Mouse (Mus musculus): ENCODE results near the gene Wasf1. TPM values are rescaled to one million over a fixed set of nuclear protein-coding genes. Genes with fewer than 3 reads are reported as not detected.

Wasf1 gene
- polyA plus RNA-seq, 1 experiment from 2014 or later = 13.0 TPM

GRCm38 (mm10) chr10:40871301-40871700 is 12.0 kb upstream of the Wasf1 start:
- H3K9me3 ChIP-seq = no peaks in the 10 kb centered on the region
- 0 out of 2 replicates have a peak, but pooled peaks cover 4% of the 10 kb centered on the region for H3K36me3 ChIP-seq
- H3K4me2 ChIP-seq = no peak overlapping the region
- H3K9ac ChIP-seq = no peak overlapping the region
- no peak for ATAC-seq (ENCODE audit: insufficient read depth, low FRiP score, low read depth)
- 77% methylated on average over 2 of the region's 2 CpGs for WGBS
- H3K27ac ChIP-seq = no peak overlapping the region
- no peak overlapping the region for H3K4me3 ChIP-seq (replicated peaks)
- no peaks in the 10 kb centered on the region for H3K27me3 ChIP-seq (replicated peaks)
- no peaks in the 10 kb centered on the region for H3K4me1 ChIP-seq

GRCm38 (mm10) chr10:40872052-40872451 is 11.2 kb upstream of the Wasf1 start:
- no peaks in the 10 kb centered on the region for H3K9me3 ChIP-seq
- H3K9ac ChIP-seq = no peak overlapping the region
- no peak overlapping the region for H3K27ac ChIP-seq
- H3K4me1 ChIP-seq = no peaks in the 10 kb centered on the region
- WGBS = 82% methylated on average over 2 of the region's 2 CpGs
- ATAC-seq (ENCODE audit: insufficient read depth, low FRiP score, low read depth) = no peak
- H3K27me3 ChIP-seq (replicated peaks) = no peaks in the 10 kb centered on the region
- H3K4me2 ChIP-seq = no peak overlapping the region
- 0 out of 2 replicates have a peak, but pooled peaks cover 4% of the 10 kb centered on the region for H3K36me3 ChIP-seq
- H3K4me3 ChIP-seq (replicated peaks) = no peak overlapping the region

- WGBS = 78% methylated on average over 3 of the region's 3 CpGs
- no peaks in the 10 kb centered on the region for H3K36me3 ChIP-seq
- H3K4me1 ChIP-seq = 0 out of 2 replicates have a peak, but pooled peaks cover 5% of the 10 kb centered on the region
- no peak overlapping the region for H3K4me3 ChIP-seq (replicated peaks)
- H3K9ac ChIP-seq = no peak overlapping the region
- no peaks in the 10 kb centered on the region for H3K27me3 ChIP-seq (replicated peaks)
- no peak overlapping the region for H3K4me2 ChIP-seq
- ATAC-seq (ENCODE audit: insufficient read depth, low FRiP score, low read depth) = no peak
- no peaks in the 10 kb centered on the region for H3K9me3 ChIP-seq
- H3K27ac ChIP-seq = no peak overlapping the region
Measured at GRCm38 (mm10) chr10:40878246-40878645, 5.0 kb upstream of the Wasf1 start.

DNA sequence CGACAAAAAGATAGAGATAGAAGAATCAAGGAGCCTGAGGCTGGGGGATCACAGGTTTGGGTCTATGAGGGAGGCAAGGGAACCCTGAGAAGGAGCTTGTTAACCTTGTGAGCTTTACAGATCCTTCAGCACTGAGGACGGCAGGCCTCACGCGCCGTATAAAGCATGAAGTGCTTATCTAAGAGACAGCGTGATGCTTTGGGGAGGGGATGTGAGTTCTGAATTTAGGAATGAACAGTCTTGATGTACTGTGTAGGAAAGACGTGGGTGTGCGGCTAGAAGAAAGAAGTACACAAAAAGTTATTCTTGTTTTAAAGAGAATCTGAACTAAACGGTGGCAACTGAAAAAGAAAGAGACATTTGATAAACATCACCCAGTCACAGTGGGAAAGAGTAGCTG is 3.3 kb upstream of the Wasf1 start:
- Histone ChIP-seq H3K4me1 (0 out of 2 replicates have a peak, but pooled peaks cover 5% of the 10 kb centered on the region), H3K27ac (no peak overlapping the region), H3K9ac (no peak overlapping the region), H3K4me2 (no peak overlapping the region), H3K4me3 (replicated peaks) (no peak overlapping the region), H3K36me3 (no peaks in the 10 kb centered on the region), H3K27me3 (replicated peaks) (no peaks in the 10 kb centered on the region), H3K9me3 (no peaks in the 10 kb centered on the region)
- ATAC-seq (ENCODE audit: insufficient read depth, low FRiP score, low read depth) = no peak
- 88% methylated on average over 9 of the region's 9 CpGs for WGBS

- H3K4me2 ChIP-seq = 0 out of 2 replicates have a peak overlapping the region, but pooled peaks have one; percentile 91
- no peaks in the 10 kb centered on the region for H3K36me3 ChIP-seq
- H3K9me3 ChIP-seq = no peaks in the 10 kb centered on the region
- no peak overlapping the region for H3K9ac ChIP-seq
- H3K4me3 ChIP-seq (replicated peaks) = no peak overlapping the region
- 67% methylated on average over 3 of the region's 3 CpGs for WGBS
- ATAC-seq (ENCODE audit: insufficient read depth, low FRiP score, low read depth) = no peak
- H3K27ac ChIP-seq = no peak overlapping the region
- H3K27me3 ChIP-seq (replicated peaks) = no peaks in the 10 kb centered on the region
- H3K4me1 ChIP-seq = 0 out of 2 replicates have a peak, but pooled peaks cover 5% of the 10 kb centered on the region
Measured at GRCm38 (mm10) chr10:40881236-40881635, 2.0 kb upstream of the Wasf1 start.

DNA sequence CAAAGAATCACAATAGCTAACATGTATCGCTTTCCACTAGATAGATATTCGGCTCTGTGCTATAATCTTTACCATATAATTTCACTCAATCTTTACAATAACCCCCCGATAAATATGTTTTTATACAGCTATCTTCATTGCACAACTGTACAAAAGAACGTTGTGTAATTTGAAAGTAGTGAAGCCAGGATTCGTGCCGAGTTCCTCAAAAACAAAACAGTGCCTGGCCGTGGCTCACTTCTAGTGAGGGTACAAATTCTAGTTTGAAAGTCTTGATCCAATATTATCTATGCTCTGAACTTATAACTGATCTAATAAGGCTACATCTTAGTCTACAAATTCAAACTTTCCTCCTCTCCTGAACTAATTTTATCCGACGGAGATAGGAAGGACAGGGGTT is 942 bp upstream of the Wasf1 start:
- H3K4me2 ChIP-seq = peak overlapping the region; percentile 91
- peak overlapping the region; percentile 88 for H3K4me3 ChIP-seq (replicated peaks)
- no peaks in the 10 kb centered on the region for H3K9me3 ChIP-seq
- no peaks in the 10 kb centered on the region for H3K36me3 ChIP-seq
- ATAC-seq (ENCODE audit: insufficient read depth, low FRiP score, low read depth) = no peak
- WGBS = 13% methylated on average over 9 of the region's 9 CpGs
- peak overlapping the region; percentile 90 for H3K9ac ChIP-seq
- no peaks in the 10 kb centered on the region for H3K27me3 ChIP-seq (replicated peaks)
- peak overlapping the region; percentile 80; the same call in 1 of the 2 replicates for H3K27ac ChIP-seq
- 0 out of 2 replicates have a peak, but pooled peaks cover 5% of the 10 kb centered on the region for H3K4me1 ChIP-seq

DNA sequence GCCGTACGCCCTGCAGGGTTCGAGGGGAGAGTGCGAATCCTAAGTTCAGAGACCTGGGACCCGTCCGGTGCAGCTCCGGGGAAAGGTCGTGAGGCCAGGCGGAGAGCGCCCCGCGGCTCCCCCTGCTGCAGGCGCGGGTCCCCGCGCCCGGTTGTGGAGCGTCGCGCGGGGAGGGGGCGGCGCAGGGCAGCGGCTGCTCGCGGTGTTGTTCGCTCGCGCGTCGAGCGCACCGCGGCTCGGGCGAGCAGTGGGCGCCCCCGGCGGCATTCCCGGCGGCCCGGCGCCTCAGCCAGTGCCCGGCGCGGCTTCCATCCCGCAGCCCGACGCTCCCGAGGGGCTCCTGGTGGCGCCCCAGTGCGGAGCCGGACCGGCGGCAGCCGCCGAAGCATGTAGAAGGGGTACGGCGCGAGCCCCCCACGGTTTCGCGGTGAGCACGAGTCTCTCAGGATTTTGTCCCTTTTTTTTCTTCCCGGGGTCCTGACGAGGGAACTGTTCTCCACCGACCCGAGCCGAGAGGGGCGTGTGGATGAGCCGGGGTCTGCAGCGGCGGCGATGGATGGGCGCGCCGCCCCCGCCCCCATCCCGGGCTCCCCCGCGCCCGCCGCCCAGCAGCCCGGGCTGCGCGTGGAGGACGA is 486 bp downstream of the Wasf1 start:
- Histone ChIP-seq H3K9ac (peak overlapping the region; percentile 65), H3K4me2 (peak overlapping the region; percentile 91), H3K27ac (peak overlapping the region; percentile 86), H3K27me3 (replicated peaks) (no peaks in the 10 kb centered on the region), H3K4me1 (0 out of 2 replicates have a peak, but pooled peaks cover 5% of the 10 kb centered on the region), H3K36me3 (no peaks in the 10 kb centered on the region), H3K4me3 (replicated peaks) (peak overlapping the region; percentile 88), H3K9me3 (no peaks in the 10 kb centered on the region)
- WGBS = under 1% methylated on average over 69 of the region's 87 CpGs
- peak; percentile 74 for ATAC-seq (ENCODE audit: insufficient read depth, low FRiP score, low read depth)

- 0 out of 2 replicates have a peak, but pooled peaks cover 5% of the 10 kb centered on the region for H3K4me1 ChIP-seq
- peak overlapping the region; percentile 91 for H3K4me2 ChIP-seq
- H3K9ac ChIP-seq = peak overlapping the region; percentile 65
- peak overlapping the region; percentile 88 for H3K4me3 ChIP-seq (replicated peaks)
- no peak for ATAC-seq (ENCODE audit: insufficient read depth, low FRiP score, low read depth)
- no peaks in the 10 kb centered on the region for H3K27me3 ChIP-seq (replicated peaks)
- H3K36me3 ChIP-seq = no peaks in the 10 kb centered on the region
- no peaks in the 10 kb centered on the region for H3K9me3 ChIP-seq
- H3K27ac ChIP-seq = peak overlapping the region; percentile 86
- WGBS = under 1% methylated on average over 36 of the region's 40 CpGs
Measured at GRCm38 (mm10) chr10:40884279-40884806, 1.1 kb downstream of the Wasf1 start.

GRCm38 (mm10) chr10:40885432-40885831 is 2.2 kb downstream of the Wasf1 start:
- Histone ChIP-seq H3K27ac (no peak overlapping the region), H3K4me3 (replicated peaks) (no peak overlapping the region), H3K4me2 (no peak overlapping the region), H3K27me3 (replicated peaks) (no peaks in the 10 kb centered on the region), H3K4me1 (0 out of 2 replicates have a peak, but pooled peaks cover 5% of the 10 kb centered on the region), H3K9me3 (no peaks in the 10 kb centered on the region), H3K36me3 (no peaks in the 10 kb centered on the region), H3K9ac (no peak overlapping the region)
- no peak for ATAC-seq (ENCODE audit: insufficient read depth, low FRiP score, low read depth)
- WGBS = 70% methylated on average over 7 of the region's 7 CpGs

DNA sequence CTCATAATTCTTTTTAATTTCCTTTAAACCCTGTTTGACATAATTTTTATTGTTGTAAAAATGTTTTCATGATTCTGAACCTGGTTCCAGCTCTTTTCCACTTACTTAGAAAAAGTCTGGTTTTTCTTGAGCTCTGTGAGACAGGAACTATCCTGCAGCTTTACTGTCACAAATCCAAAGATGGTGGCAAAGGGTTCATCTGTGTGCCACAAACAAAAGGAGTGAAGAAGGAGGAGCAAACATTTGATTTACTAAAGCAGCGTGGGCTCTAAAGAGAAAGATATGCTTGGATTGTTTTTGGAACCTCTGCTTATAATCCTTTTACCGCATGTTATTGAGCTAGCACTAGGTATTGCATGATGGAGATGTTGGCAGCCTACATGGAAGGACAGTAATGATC is 4.0 kb downstream of the Wasf1 start:
- H3K4me2 ChIP-seq = no peak overlapping the region
- no peaks in the 10 kb centered on the region for H3K4me1 ChIP-seq
- no peaks in the 10 kb centered on the region for H3K27me3 ChIP-seq (replicated peaks)
- WGBS = 78% methylated on average over 2 of the region's 2 CpGs
- no peak for ATAC-seq (ENCODE audit: insufficient read depth, low FRiP score, low read depth)
- H3K9me3 ChIP-seq = no peaks in the 10 kb centered on the region
- no peaks in the 10 kb centered on the region for H3K36me3 ChIP-seq
- H3K4me3 ChIP-seq (replicated peaks) = no peak overlapping the region
- H3K9ac ChIP-seq = no peak overlapping the region
- H3K27ac ChIP-seq = no peak overlapping the region

DNA sequence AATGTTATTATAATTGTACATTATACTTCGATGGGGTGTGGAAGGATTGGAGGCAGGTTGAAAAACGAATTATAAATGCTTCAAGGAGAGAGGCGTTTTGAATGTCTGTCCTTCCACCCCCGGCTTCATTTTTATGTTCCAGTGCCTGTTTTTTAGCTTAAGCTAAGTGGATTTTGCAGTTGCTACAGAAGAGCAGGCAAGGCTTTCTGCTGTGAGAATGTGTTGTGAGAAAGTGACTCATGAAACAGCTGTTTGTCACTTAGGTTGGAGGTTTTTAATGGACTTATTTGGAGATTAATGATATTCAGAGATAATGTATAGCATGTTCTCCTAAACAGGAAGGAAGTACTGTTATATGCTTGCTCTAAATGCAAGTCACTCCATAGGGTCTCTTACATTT is 5.9 kb downstream of the Wasf1 start:
- no peak for ATAC-seq (ENCODE audit: insufficient read depth, low FRiP score, low read depth)
- no peak overlapping the region for H3K27ac ChIP-seq
- no peaks in the 10 kb centered on the region for H3K36me3 ChIP-seq
- H3K4me1 ChIP-seq = no peaks in the 10 kb centered on the region
- H3K4me2 ChIP-seq = no peak overlapping the region
- H3K27me3 ChIP-seq (replicated peaks) = no peaks in the 10 kb centered on the region
- no peaks in the 10 kb centered on the region for H3K9me3 ChIP-seq
- no peak overlapping the region for H3K9ac ChIP-seq
- no peak overlapping the region for H3K4me3 ChIP-seq (replicated peaks)
- WGBS = 78% methylated on average over 4 of the region's 4 CpGs

- Histone ChIP-seq H3K36me3 (no peaks in the 10 kb centered on the region), H3K27me3 (replicated peaks) (no peaks in the 10 kb centered on the region), H3K9ac (no peak overlapping the region), H3K9me3 (no peaks in the 10 kb centered on the region), H3K4me1 (no peaks in the 10 kb centered on the region), H3K4me3 (replicated peaks) (no peak overlapping the region), H3K27ac (no peak overlapping the region), H3K4me2 (no peak overlapping the region)
- 91% methylated on average over 12 of the region's 12 CpGs for WGBS
- ATAC-seq (ENCODE audit: insufficient read depth, low FRiP score, low read depth) = no peak
Measured at GRCm38 (mm10) chr10:40895765-40896164, 12.5 kb downstream of the Wasf1 start.

Measured in stomach, embryonic 15.5 days (tissue).